Comparison of ENCODE assay signal across 11 mouse cellular contexts in the genomic region with DNA sequence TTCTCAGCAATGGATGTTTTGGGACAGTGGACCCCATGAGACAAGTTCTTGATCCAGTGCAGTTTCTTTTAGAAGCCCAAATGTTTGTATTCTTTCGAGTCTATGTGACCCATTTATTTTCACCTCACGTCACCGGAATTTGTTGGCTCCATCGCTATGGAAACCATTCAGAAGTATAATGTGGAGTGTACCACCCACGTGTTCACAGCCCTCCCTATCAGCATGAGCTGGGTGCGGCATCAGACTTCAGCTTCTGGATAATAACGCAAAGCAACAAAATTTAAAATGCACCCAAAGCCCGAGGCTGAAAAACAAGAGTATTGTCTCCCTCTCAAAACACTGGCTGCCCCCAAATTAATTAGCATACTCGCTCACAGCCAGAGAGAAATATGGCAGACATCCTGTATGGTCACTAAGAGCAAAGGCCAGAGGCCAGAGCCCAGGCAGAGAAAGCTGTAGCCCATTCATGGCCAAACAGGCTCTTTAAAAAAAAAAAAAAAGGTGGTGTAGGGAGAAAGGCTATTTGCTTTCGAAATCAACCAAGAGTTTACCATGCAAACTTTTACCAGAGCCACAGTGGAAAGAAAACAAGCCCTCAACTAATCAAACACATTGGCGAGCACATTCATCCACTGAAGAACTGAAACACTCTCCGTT. TPM values are rescaled to one million over a fixed set of nuclear protein-coding genes. Genes with fewer than 3 reads are reported as not detected.
DNase-seq lines count a peak whose midpoint lies in the region; ATAC-seq and TF ChIP-seq lines count a peak whose summit lies in the region.
"Had no signal": no experiment of that assay in that cellular context is flagged by ENCODE, and none has a peak within 500 bp of the region (broad histone marks: within the 10 kb centered on the region; RNA-seq: fewer than 3 reads in every experiment).

No protein-coding gene starts in this region.

- no peak overlapping the region for H3K27ac ChIP-seq in midbrain, postnatal 0 days (ENCODE audit: low read depth, low read length)
- H3K27ac ChIP-seq: stomach, embryonic 15.5 days had no signal

- no peaks in the 10 kb centered on the region for H3K36me3 ChIP-seq in midbrain, postnatal 0 days (ENCODE audit: insufficient read depth, low read length)
- H3K36me3 ChIP-seq: stomach, embryonic 15.5 days had no signal

- H3K9ac ChIP-seq in midbrain, postnatal 0 days (replicated peaks; ENCODE audit: low read length, poor library complexity, severe bottlenecking): no peak overlapping the region
- H3K9ac ChIP-seq: stomach, embryonic 15.5 days had no signal

- no peaks in the 10 kb centered on the region for H3K4me1 ChIP-seq in midbrain, postnatal 0 days (ENCODE audit: insufficient read depth, low read length)
- H3K4me1 ChIP-seq: megakaryocyte, embryonic 14.5 days; stomach, embryonic 15.5 days had no signal

- peak; percentile 61 for DNase-seq in brain, embryonic 18.5 days (ENCODE audit: low read depth, low spot score)
- DNase-seq in frontal cortex, postnatal 25 days (ENCODE audit: low spot score in 2 of 2): peak; percentile 9 to 19
- peak; percentile 38 to 55 for DNase-seq in left cerebral cortex, adult 9 months (ENCODE audit: low spot score in 2 of 2)
- DNase-seq in midbrain, postnatal 0 days (ENCODE audit: low spot score): peak; percentile 81
- no peak for DNase-seq in urinary bladder, postnatal 25 days (ENCODE audit: low spot score)
- DNase-seq in thymus, postnatal 36 days: no peak
- DNase-seq in thymus, postnatal 10 days (ENCODE audit: low spot score in 2 of 2): no peak
- DNase-seq: heart, postnatal 36 days had no signal

- ATAC-seq in midbrain, postnatal 0 days (ENCODE audit: low FRiP score): peak; percentile 90
- no peak for ATAC-seq in erythroblast, adult 5-6 weeks (replicated peaks; ENCODE audit: low FRiP score, poor library complexity, severe bottlenecking)

- TF ChIP-seq CTCF in midbrain, postnatal 0 days (IDR thresholded peaks at IDR 0.05): no peak

- H3K9me3 ChIP-seq in midbrain, postnatal 0 days (ENCODE audit: low read length): no peaks in the 10 kb centered on the region
- H3K9me3 ChIP-seq: megakaryocyte, embryonic 14.5 days; stomach, embryonic 15.5 days had no signal

- no peaks in the 10 kb centered on the region for H3K27me3 ChIP-seq in midbrain, postnatal 0 days (ENCODE audit: insufficient read depth, low read length)
- H3K27me3 ChIP-seq: stomach, embryonic 15.5 days had no signal

- H3K4me3 ChIP-seq in midbrain, postnatal 0 days (ENCODE audit: low read depth, low read length): peak overlapping the region; percentile 3; the same call in 1 of the 2 replicates
- H3K4me3 ChIP-seq: megakaryocyte, embryonic 14.5 days; stomach, embryonic 15.5 days had no signal

- H3K4me2 ChIP-seq in midbrain, postnatal 0 days (ENCODE audit: low read depth, low read length, poor library complexity, severe bottlenecking): peak overlapping the region; percentile 34
- H3K4me2 ChIP-seq: stomach, embryonic 15.5 days had no signal

- WGBS in midbrain, postnatal 0 days: 28% methylated on average over 12 of the region's 12 CpGs

RNA-seq across cellular contexts. Expression of a gene that starts 18.1 kb away (rescaled TPM):
- 9.2 and 9.6 TPM in 2 replicates for total RNA-seq in midbrain, postnatal 0 days (2014; rRNA removed)
- 5.4 TPM in 2 replicates for polyA plus RNA-seq in midbrain, postnatal 0 days (2015; fragmentation: Nextera tagmentation; extraction: Ambion mirVana)
- total RNA-seq in erythroblast, adult 5-6 weeks (2015; ENCODE audit: low replicate concordance): not detected in 2 replicates
- total RNA-seq in erythroblast, adult 5-6 weeks (2017; ENCODE audit: low replicate concordance): not detected in 2 replicates

Comparison
In these comparisons a context has a peak if more than half of its experiments do, and no peak if none do; other contexts are left out.
1. DNase-seq: peak in brain, embryonic 18.5 days (single experiment), frontal cortex, postnatal 25 days (2 of 2), left cerebral cortex, adult 9 months (2 of 2) and midbrain, postnatal 0 days (single experiment); none in urinary bladder, postnatal 25 days (single experiment), thymus, postnatal 36 days (0 of 2) and thymus, postnatal 10 days (0 of 2).
2. RNA of a gene that starts 18.1 kb away (total RNA-seq): 9.2 to 9.6 TPM in midbrain, postnatal 0 days; not detected in erythroblast, adult 5-6 weeks; every median in the first group is over 10 times any median in the second.